Mouse (Mus musculus): ENCODE measurements around the gene Rtf1.

- TF ChIP-seq CTCF (IDR thresholded peaks at IDR 0.05; ENCODE audit: insufficient read depth, low read length) = no peak
- no peak for TF ChIP-seq POLR2A (IDR thresholded peaks at IDR 0.05; ENCODE audit: borderline replicate concordance, extremely low read depth, low read depth, low read length)
These were observed 69.6 kb downstream of the Rtf1 start for GRCm38 (mm10) chr2:119744163-119745111.

All from lung, adult 2 months (tissue).